7 mouse cellular contexts compared by ENCODE assay signal in the genomic region with DNA sequence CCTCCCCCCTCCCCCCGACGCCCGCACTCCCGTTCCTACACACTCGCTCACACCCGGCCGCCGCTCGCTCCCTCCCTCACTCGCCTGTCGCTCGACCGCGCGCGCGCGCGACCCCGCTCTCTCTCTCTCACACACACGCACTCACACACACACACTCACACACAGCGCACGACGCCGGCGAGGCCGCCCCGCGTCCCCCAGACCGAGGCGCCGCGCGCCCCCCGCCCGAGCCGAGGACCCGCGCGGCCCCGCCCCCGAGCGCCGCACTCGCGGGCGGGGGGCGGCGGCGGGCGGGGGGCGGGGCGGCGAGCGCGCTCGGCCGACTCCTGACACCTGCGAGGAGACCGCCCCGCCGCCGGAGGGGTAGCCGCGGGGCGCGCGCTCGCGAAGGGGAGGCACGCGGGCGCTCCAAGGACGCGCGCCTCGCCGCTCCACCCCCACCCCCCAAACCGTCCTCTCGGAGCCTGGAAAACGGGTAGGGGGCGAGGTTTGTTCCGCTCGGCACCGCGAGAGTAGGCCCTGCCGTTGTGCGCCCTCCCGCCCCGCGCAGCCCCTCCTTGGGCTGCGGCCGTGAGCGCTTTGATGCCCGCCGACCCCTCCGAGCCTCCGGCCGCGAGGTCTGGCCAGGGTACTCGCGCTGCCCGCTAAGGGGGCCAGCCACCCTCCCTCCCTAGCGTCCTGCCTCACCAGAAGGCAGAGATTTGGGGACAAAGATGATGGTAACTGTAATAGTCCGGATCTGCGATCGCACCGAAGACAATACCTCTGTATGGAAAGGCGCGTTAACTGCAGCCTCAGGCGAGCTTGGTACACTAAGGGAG. TPM values are rescaled to one million over a fixed set of nuclear protein-coding genes. Genes with fewer than 3 reads are reported as not detected.
DNase-seq lines count a peak whose midpoint lies in the region; ATAC-seq lines count a peak whose summit lies in the region.

No protein-coding gene starts in this region.

- peak overlapping the region; percentile 86 for H3K4me2 ChIP-seq in lung, embryonic 15.5 days
- H3K4me2 ChIP-seq in hindbrain, embryonic 11.5 days (replicated peaks; ENCODE audit: low read depth, low read length), result peak overlapping the region; percentile 62
- H3K4me2 ChIP-seq in limb, embryonic 13.5 days (replicated peaks), result peak overlapping the region; percentile 73

- H3K27me3 ChIP-seq in lung, embryonic 15.5 days, result peaks cover 21% of the 10 kb centered on the region; the same call in 1 of the 2 replicates
- H3K27me3 ChIP-seq in embryonic facial prominence, embryonic 10.5 days (replicated peaks; ENCODE audit: low read depth, poor library complexity, severe bottlenecking), result peaks cover 15% of the 10 kb centered on the region
- no peaks in the 10 kb centered on the region for H3K27me3 ChIP-seq in hindbrain, embryonic 11.5 days (ENCODE audit: control insufficient read depth, insufficient read depth, low read length)
- peaks cover 2% of the 10 kb centered on the region; the same call in 1 of the 2 replicates for H3K27me3 ChIP-seq in limb, embryonic 13.5 days

- peak overlapping the region; percentile 56 for H3K9ac ChIP-seq in lung, embryonic 15.5 days
- H3K9ac ChIP-seq in hindbrain, embryonic 11.5 days (ENCODE audit: low read depth, low read length), result peak overlapping the region; percentile 83
- peak overlapping the region; percentile 81 for H3K9ac ChIP-seq in limb, embryonic 13.5 days

- no peak for DNase-seq in lung, adult 18-20 months
- peak; percentile 91 for DNase-seq in embryonic facial prominence, embryonic 10.5 days (ENCODE audit: low spot score)
- DNase-seq in hindbrain, embryonic 11.5 days (ENCODE audit: low spot score), result peak; percentile 93
- DNase-seq in neural tube, embryonic 10.5 days (ENCODE audit: extremely low spot score, low spot score), result peak; percentile 84
- peak; percentile 57 for DNase-seq in thymus, postnatal 4 days

- H3K27ac ChIP-seq in lung, embryonic 15.5 days, result no peak overlapping the region
- peak overlapping the region; percentile 95 for H3K27ac ChIP-seq in embryonic facial prominence, embryonic 10.5 days (replicated peaks)
- peak overlapping the region; percentile 97 for H3K27ac ChIP-seq in hindbrain, embryonic 11.5 days (ENCODE audit: low read depth, low read length)
- peak overlapping the region; percentile 79 for H3K27ac ChIP-seq in limb, embryonic 13.5 days

- 0 out of 2 replicates have a peak, but pooled peaks cover 4% of the 10 kb centered on the region for H3K4me1 ChIP-seq in lung, embryonic 15.5 days
- peaks cover 26% of the 10 kb centered on the region for H3K4me1 ChIP-seq in embryonic facial prominence, embryonic 10.5 days
- 0 out of 2 replicates have a peak, but pooled peaks cover 2% of the 10 kb centered on the region for H3K4me1 ChIP-seq in hindbrain, embryonic 11.5 days (replicated peaks; ENCODE audit: control insufficient read depth, insufficient read depth, low read length)
- peaks cover 32% of the 10 kb centered on the region for H3K4me1 ChIP-seq in limb, embryonic 13.5 days

- peak overlapping the region; percentile 77 for H3K4me3 ChIP-seq in lung, embryonic 15.5 days
- peak overlapping the region; percentile 75 for H3K4me3 ChIP-seq in embryonic facial prominence, embryonic 10.5 days
- peak overlapping the region; percentile 66 for H3K4me3 ChIP-seq in hindbrain, embryonic 11.5 days (ENCODE audit: low read depth, low read length)
- H3K4me3 ChIP-seq in limb, embryonic 13.5 days, result peak overlapping the region; percentile 70

- 1% methylated on average over 49 of the region's 111 CpGs for WGBS in lung, embryonic 15.5 days
- 2% methylated on average over 108 of the region's 111 CpGs for WGBS in embryonic facial prominence, embryonic 10.5 days
- under 1% methylated on average over 55 of the region's 111 CpGs for WGBS in hindbrain, embryonic 11.5 days
- WGBS in limb, embryonic 13.5 days, result under 1% methylated on average over 42 of the region's 111 CpGs

- no peaks in the 10 kb centered on the region for H3K36me3 ChIP-seq in lung, embryonic 15.5 days
- H3K36me3 ChIP-seq in embryonic facial prominence, embryonic 10.5 days (replicated peaks), result peaks cover 2% of the 10 kb centered on the region; the same call in 1 of the 2 replicates
- no peaks in the 10 kb centered on the region for H3K36me3 ChIP-seq in hindbrain, embryonic 11.5 days (ENCODE audit: control insufficient read depth, insufficient read depth, low read length)
- no peaks in the 10 kb centered on the region for H3K36me3 ChIP-seq in limb, embryonic 13.5 days

- no peaks in the 10 kb centered on the region for H3K9me3 ChIP-seq in lung, embryonic 15.5 days
- no peaks in the 10 kb centered on the region for H3K9me3 ChIP-seq in embryonic facial prominence, embryonic 10.5 days
- H3K9me3 ChIP-seq in hindbrain, embryonic 11.5 days (ENCODE audit: control insufficient read depth, low read length), result no peaks in the 10 kb centered on the region
- H3K9me3 ChIP-seq in limb, embryonic 13.5 days, result no peaks in the 10 kb centered on the region

- peak; percentile 71 for ATAC-seq in lung, embryonic 15.5 days (ENCODE audit: borderline replicate concordance, extremely low read depth, low FRiP score, low TSS enrichment)
- ATAC-seq in hindbrain, embryonic 11.5 days (ENCODE audit: low FRiP score), result peak; percentile 91
- ATAC-seq in limb, embryonic 13.5 days (ENCODE audit: low FRiP score, low read depth), result peak; percentile 87

RNA-seq across cellular contexts. Expression of gene Rimklb, which starts 12.1 kb away (rescaled TPM):
- polyA plus RNA-seq in lung, embryonic 15.5 days (2015; fragmentation: Nextera tagmentation; extraction: Ambion mirVana), result 9.1 and 12.3 TPM in 2 replicates
- polyA plus RNA-seq in embryonic facial prominence, embryonic 10.5 days (2016; fragmentation: Nextera tagmentation; extraction: Ambion mirVana), result 35.9 and 40.3 TPM in 2 replicates
- 62.1 and 63.4 TPM in 2 replicates for polyA plus RNA-seq in hindbrain, embryonic 11.5 days (2014; fragmentation: Nextera tagmentation; extraction: Ambion mirVana)
- polyA plus RNA-seq in limb, embryonic 13.5 days (2015; fragmentation: Nextera tagmentation; extraction: Ambion mirVana), result 36.1 and 38.8 TPM in 2 replicates

RNA-seq across cellular contexts. Expression of gene Mfap5, which starts 19.1 kb away (rescaled TPM):
- polyA plus RNA-seq in lung, embryonic 15.5 days (2015; fragmentation: Nextera tagmentation; extraction: Ambion mirVana), result 17.5 and 19.2 TPM in 2 replicates
- polyA plus RNA-seq in embryonic facial prominence, embryonic 10.5 days (2016; fragmentation: Nextera tagmentation; extraction: Ambion mirVana), result 0.59 and 0.62 TPM in 2 replicates
- 1.2 and 1.6 TPM in 2 replicates for polyA plus RNA-seq in hindbrain, embryonic 11.5 days (2014; fragmentation: Nextera tagmentation; extraction: Ambion mirVana)
- polyA plus RNA-seq in limb, embryonic 13.5 days (2015; fragmentation: Nextera tagmentation; extraction: Ambion mirVana), result 6.6 and 6.8 TPM in 2 replicates

Comparison
In these comparisons a context has a peak if more than half of its experiments do, and no peak if none do; other contexts are left out.
1. DNase-seq: peak in embryonic facial prominence, embryonic 10.5 days (single experiment), hindbrain, embryonic 11.5 days (single experiment), neural tube, embryonic 10.5 days (single experiment) and thymus, postnatal 4 days (single experiment); none in lung, adult 18-20 months (0 of 2).
2. Peak in every context shown above with its lines, with median percentiles within 50 percentile points of each other: ATAC-seq, H3K4me2 ChIP-seq, H3K4me3 ChIP-seq and H3K9ac ChIP-seq.